Mouse (Mus musculus): ENCODE measurements around the gene Fam25c.

GRCm38 (mm10) chr14:34357671-34358455, 2.6 kb upstream of the Fam25c start:
- TF ChIP-seq POLR2A (IDR thresholded peaks at IDR 0.05; ENCODE audit: extremely low read depth, insufficient read depth, low read length) (no peak), CTCF (IDR thresholded peaks at IDR 0.05; ENCODE audit: extremely low read depth, insufficient read depth, low read length) (no peak)

Measured in cortical plate, adult 2 months (tissue).